Mouse (Mus musculus): ENCODE results near the gene Lmo3. TPM values are rescaled to one million over a fixed set of nuclear protein-coding genes. Genes with fewer than 3 reads are reported as not detected.

Lmo3 gene
- polyA plus RNA-seq, 1 experiment: not detected

DNA sequence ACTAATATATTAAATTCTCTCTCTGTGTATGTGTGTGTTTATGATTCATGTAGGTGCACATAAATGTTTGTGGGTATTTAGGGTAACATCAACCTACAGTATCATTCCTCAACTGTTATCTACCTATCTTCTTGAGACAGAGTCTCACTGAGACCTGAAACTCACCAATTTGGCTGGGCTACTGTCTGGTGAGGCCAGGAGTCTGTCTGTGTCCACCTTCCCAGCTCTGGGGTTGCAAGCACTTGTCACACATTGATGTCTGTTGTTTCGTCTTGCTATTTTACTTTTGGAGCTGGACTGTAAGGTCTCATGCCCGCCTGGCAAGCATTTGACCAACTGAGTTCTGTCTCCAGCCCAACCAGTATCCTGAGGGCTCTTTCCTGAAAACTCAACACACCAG is 210.6 kb downstream of the Lmo3 start:
- TF ChIP-seq POLR2A (IDR thresholded peaks at IDR 0.05; ENCODE audit: low read depth, low read length) (no peak), CTCF (IDR thresholded peaks at IDR 0.05; ENCODE audit: extremely low read depth, insufficient read depth, insufficient read length, insufficient replicate concordance) (no peak)
- H3K4me3 ChIP-seq (ENCODE audit: extremely low read depth, insufficient read depth, insufficient read length): no peak overlapping the region
- H3K36me3 ChIP-seq (ENCODE audit: control insufficient read depth, insufficient read depth, low read length): no peaks in the 10 kb centered on the region
- no peaks in the 10 kb centered on the region for H3K4me1 ChIP-seq (ENCODE audit: control insufficient read depth, insufficient read depth, insufficient read length)
- no peak for DNase-seq (ENCODE audit: low read depth in 1 of 2, low spot score in 2 of 2)
- WGBS: 87% methylated on average over 2 of the region's 2 CpGs
- H3K27ac ChIP-seq (ENCODE audit: insufficient read depth, low read length): no peak overlapping the region
- H3K27me3 ChIP-seq (ENCODE audit: control insufficient read depth, insufficient read depth, low read length): no peaks in the 10 kb centered on the region

DNA sequence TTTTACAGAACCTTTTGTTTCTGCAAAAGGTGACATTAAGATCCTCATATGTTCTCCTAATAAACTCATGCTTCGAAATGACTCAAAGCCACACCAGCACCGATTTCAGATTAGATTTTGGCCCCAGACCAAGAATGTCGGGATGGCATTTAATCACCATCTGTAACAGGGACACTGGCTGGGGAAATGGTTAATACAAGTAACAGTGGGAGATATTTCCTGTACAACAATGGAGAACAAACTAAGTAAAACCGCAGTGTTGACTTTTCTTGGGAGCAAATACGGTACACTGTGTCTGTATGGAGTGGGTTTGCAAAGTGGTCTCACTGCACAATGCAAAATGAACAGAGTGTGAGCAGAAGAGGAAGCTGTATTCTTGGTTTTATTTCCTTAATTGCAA is 217.7 kb downstream of the Lmo3 start:
- DNase-seq (ENCODE audit: low read depth in 1 of 2, low spot score in 2 of 2): no peak
- WGBS: 12% methylated on average over 5 of the region's 5 CpGs
- TF ChIP-seq POLR2A (IDR thresholded peaks at IDR 0.05; ENCODE audit: low read depth, low read length) (no peak), CTCF (IDR thresholded peaks at IDR 0.05; ENCODE audit: extremely low read depth, insufficient read depth, insufficient read length, insufficient replicate concordance) (no peak)
- H3K27me3 ChIP-seq (ENCODE audit: control insufficient read depth, insufficient read depth, low read length): no peaks in the 10 kb centered on the region
- no peak overlapping the region for H3K27ac ChIP-seq (ENCODE audit: insufficient read depth, low read length)
- no peak overlapping the region for H3K4me3 ChIP-seq (ENCODE audit: extremely low read depth, insufficient read depth, insufficient read length)
- H3K36me3 ChIP-seq (ENCODE audit: control insufficient read depth, insufficient read depth, low read length): no peaks in the 10 kb centered on the region
- H3K4me1 ChIP-seq (ENCODE audit: control insufficient read depth, insufficient read depth, insufficient read length): no peaks in the 10 kb centered on the region

DNA sequence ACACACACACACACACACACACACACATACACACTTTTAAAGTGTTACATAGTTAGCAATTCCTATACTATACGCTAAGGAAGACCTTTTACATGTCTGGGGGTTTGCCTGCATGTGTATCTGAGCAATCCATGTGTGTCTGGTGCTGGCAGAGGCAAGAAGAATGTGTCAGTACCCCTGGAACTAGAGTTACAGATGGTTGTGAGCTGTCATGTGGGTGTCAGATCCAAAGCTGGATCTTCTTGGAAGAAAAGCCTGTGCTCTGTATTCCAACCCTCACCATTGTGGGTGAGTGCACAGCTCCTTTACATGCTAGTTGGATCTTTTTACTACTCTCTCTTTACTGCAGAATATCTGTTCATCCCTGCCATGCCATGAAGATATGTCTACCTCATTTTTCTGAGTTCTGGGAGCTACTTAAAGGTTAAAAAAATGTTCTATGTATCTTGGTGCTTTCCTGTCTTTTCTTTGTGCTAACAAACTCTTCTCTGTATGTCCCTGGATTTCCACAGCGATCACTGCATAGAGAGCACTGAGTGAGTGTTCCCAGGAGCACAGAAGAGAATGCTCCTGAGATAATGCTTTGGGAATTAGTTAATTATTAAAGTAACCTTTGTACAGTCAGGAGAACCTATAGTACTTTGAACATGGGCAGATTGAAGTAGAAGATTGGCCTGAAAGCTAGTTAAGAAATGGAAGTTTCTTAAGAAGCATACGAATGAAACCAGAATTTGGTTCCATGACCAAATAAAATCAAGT is 231.0 kb downstream of the Lmo3 start:
- no peaks in the 10 kb centered on the region for H3K27me3 ChIP-seq (ENCODE audit: control insufficient read depth, insufficient read depth, low read length)

DNA sequence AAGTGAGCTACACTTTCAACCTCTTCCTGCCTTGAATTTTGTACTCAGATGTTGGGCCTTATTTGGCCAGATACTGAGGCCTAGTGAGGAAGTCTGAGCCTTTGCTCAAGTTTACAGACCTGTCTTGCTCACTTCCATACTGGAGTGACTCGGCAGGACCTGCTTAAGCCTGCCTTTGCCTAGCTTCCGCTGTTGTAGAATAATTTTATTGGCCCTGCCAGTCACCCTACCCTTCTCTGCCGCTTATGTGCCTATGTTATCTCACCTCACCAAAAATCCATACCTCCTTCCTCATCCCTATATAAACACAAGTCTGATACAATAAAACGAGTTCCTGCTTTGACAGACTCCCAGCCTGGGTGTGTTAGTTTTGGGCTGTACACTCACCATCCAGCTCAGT is 235.2 kb downstream of the Lmo3 start:
- TF ChIP-seq POLR2A (IDR thresholded peaks at IDR 0.05; ENCODE audit: low read depth, low read length) (no peak), CTCF (IDR thresholded peaks at IDR 0.05; ENCODE audit: extremely low read depth, insufficient read depth, insufficient read length, insufficient replicate concordance) (no peak)
- DNase-seq (ENCODE audit: low read depth in 1 of 2, low spot score in 2 of 2): no peak
- Histone ChIP-seq H3K27me3 (ENCODE audit: control insufficient read depth, insufficient read depth, low read length) (no peaks in the 10 kb centered on the region), H3K4me1 (ENCODE audit: control insufficient read depth, insufficient read depth, insufficient read length) (no peaks in the 10 kb centered on the region), H3K27ac (ENCODE audit: insufficient read depth, low read length) (no peak overlapping the region), H3K36me3 (ENCODE audit: control insufficient read depth, insufficient read depth, low read length) (no peaks in the 10 kb centered on the region), H3K4me3 (ENCODE audit: extremely low read depth, insufficient read depth, insufficient read length) (no peak overlapping the region)
- WGBS: 79% methylated on average over 4 of the region's 4 CpGs

More for the DNA sequence above, 231.0 kb downstream of the Lmo3 start:
- H3K4me3 ChIP-seq (ENCODE audit: extremely low read depth, insufficient read depth, insufficient read length): no peak overlapping the region
- H3K27ac ChIP-seq (ENCODE audit: insufficient read depth, low read length): no peak overlapping the region
- TF ChIP-seq POLR2A (IDR thresholded peaks at IDR 0.05; ENCODE audit: low read depth, low read length) (no peak), CTCF (IDR thresholded peaks at IDR 0.05; ENCODE audit: extremely low read depth, insufficient read depth, insufficient read length, insufficient replicate concordance) (no peak)
- WGBS: 78% methylated on average over 3 of the region's 3 CpGs
- H3K4me1 ChIP-seq (ENCODE audit: control insufficient read depth, insufficient read depth, insufficient read length): no peaks in the 10 kb centered on the region
- no peaks in the 10 kb centered on the region for H3K36me3 ChIP-seq (ENCODE audit: control insufficient read depth, insufficient read depth, low read length)
- DNase-seq (ENCODE audit: low read depth in 1 of 2, low spot score in 2 of 2): no peak

DNA sequence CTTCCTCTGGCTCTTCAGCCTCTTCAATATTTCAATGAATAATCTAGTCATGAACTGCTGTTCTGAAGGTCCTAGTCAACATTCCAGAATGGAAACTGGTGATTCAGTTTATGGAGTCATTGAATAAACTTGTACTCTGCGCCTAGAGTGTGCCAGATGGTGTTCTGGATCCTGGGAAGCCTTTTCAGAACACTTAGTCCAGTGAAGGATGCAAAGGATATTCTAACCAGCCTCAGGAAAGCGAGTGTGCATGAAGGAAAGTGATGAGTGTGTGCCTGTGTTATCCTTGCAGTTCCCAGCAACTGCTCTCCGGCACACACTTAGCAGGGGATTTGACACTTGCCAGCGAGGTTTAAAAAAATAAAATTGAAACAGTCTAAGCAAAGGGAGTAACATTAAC is 245.9 kb downstream of the Lmo3 start:
- no peaks in the 10 kb centered on the region for H3K27me3 ChIP-seq (ENCODE audit: control insufficient read depth, insufficient read depth, low read length)
- no peak overlapping the region for H3K4me3 ChIP-seq (ENCODE audit: extremely low read depth, insufficient read depth, insufficient read length)
- H3K27ac ChIP-seq (ENCODE audit: insufficient read depth, low read length): no peak overlapping the region
- TF ChIP-seq POLR2A (IDR thresholded peaks at IDR 0.05; ENCODE audit: low read depth, low read length): no peak
- no peak for TF ChIP-seq CTCF (IDR thresholded peaks at IDR 0.05; ENCODE audit: extremely low read depth, insufficient read depth, insufficient read length, insufficient replicate concordance)
- no peaks in the 10 kb centered on the region for H3K36me3 ChIP-seq (ENCODE audit: control insufficient read depth, insufficient read depth, low read length)
- H3K4me1 ChIP-seq (ENCODE audit: control insufficient read depth, insufficient read depth, insufficient read length): no peaks in the 10 kb centered on the region
- no peak for DNase-seq (ENCODE audit: low read depth in 1 of 2, low spot score in 2 of 2)
- 73% methylated on average over 4 of the region's 4 CpGs for WGBS

DNA sequence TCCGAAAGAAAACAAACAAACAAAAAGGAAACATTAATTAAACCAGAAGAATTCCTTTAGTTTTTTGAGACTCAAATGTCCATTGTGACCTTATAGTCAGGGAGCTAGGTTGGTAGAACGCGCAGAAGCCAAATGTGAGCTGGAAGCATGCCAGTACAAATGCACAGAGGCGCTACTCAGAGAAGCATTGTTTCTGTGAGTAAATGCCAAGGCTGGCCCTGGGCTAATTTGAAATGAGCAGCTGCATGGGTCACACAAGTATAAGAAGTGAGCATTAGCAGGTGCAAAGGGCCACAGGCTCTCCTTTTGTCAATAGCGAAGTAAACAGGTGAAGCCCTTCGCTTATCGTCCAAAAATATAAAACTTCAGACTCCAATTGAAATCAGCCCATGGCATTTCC is 247.8 kb downstream of the Lmo3 start:
- Histone ChIP-seq H3K4me3 (ENCODE audit: extremely low read depth, insufficient read depth, insufficient read length) (no peak overlapping the region), H3K27ac (ENCODE audit: insufficient read depth, low read length) (no peak overlapping the region), H3K4me1 (ENCODE audit: control insufficient read depth, insufficient read depth, insufficient read length) (no peaks in the 10 kb centered on the region), H3K36me3 (ENCODE audit: control insufficient read depth, insufficient read depth, low read length) (no peaks in the 10 kb centered on the region), H3K27me3 (ENCODE audit: control insufficient read depth, insufficient read depth, low read length) (no peaks in the 10 kb centered on the region)
- TF ChIP-seq CTCF (IDR thresholded peaks at IDR 0.05; ENCODE audit: extremely low read depth, insufficient read depth, insufficient read length, insufficient replicate concordance) (no peak), POLR2A (IDR thresholded peaks at IDR 0.05; ENCODE audit: low read depth, low read length) (no peak)
- DNase-seq (ENCODE audit: low read depth in 1 of 2, low spot score in 2 of 2): no peak
- WGBS: 94% methylated on average over 7 of the region's 7 CpGs

DNA sequence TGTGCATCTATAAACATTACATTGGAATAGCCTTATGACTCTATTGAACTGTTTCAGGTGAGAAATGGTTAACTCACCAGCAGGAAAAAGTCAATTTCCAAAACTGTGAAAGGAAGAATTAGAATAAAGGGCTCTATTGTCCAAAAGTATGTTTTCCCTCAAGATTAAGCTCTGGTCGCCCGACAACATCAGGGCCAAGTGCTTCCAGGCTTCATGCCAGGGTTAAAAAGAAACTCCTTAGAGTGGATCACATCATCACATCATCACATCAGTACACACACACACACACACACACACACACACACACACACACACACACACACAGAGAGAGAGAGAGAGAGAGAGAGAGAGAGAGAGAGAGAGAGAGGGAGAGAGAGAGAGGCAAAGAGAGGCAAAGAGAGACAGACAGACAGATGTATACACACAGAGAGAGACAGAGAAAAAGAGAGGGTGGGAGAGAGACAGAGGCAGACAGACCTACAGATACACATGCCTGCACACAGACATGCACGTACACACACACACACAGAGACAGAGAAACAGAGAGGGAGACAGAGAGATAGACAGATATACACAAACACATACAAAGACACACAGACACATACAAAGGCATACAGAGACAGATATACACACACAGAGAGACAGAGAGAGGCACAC is 255.9 kb downstream of the Lmo3 start:
- Histone ChIP-seq H3K4me3 (ENCODE audit: extremely low read depth, insufficient read depth, insufficient read length) (no peak overlapping the region), H3K27me3 (ENCODE audit: control insufficient read depth, insufficient read depth, low read length) (no peaks in the 10 kb centered on the region), H3K4me1 (ENCODE audit: control insufficient read depth, insufficient read depth, insufficient read length) (no peaks in the 10 kb centered on the region), H3K27ac (ENCODE audit: insufficient read depth, low read length) (no peak overlapping the region), H3K36me3 (ENCODE audit: control insufficient read depth, insufficient read depth, low read length) (no peaks in the 10 kb centered on the region)
- no peak for TF ChIP-seq POLR2A (IDR thresholded peaks at IDR 0.05; ENCODE audit: low read depth, low read length)
- TF ChIP-seq CTCF (IDR thresholded peaks at IDR 0.05; ENCODE audit: extremely low read depth, insufficient read depth, insufficient read length, insufficient replicate concordance): no peak
- DNase-seq (ENCODE audit: low read depth in 1 of 2, low spot score in 2 of 2): no peak
- WGBS: 50% methylated on average over 3 of the region's 3 CpGs
